Mouse (Mus musculus) intestine, embryonic 15.5 days (tissue): ENCODE measurements around the gene Ryr3. TPM values are rescaled to one million over a fixed set of nuclear protein-coding genes. Genes with fewer than 3 reads are reported as not detected.

Experiments
- ATAC-seq: fragments of 200-750 bp; cut with Nextera tagmentation; 2 replicates; pipeline ENCODE4 v1.8.0; 2017; ENCODE audit warnings: moderate TSS enrichment, moderate library complexity
- H3K27ac ChIP-seq: fragments of 300-500 bp; sonication (generic); 2 replicates; pipeline ENCODE4 v1.5.1; 2015; ENCODE audit warnings: mild to moderate bottlenecking, inconsistent platforms
- H3K27me3 ChIP-seq: fragments of 300-500 bp; sonication (generic); replicated peaks from 2 replicates; pipeline ENCODE4 v1.6.1; 2015; ENCODE audit warnings: inconsistent platforms
- H3K36me3 ChIP-seq: fragments of 300-500 bp; sonication (generic); 2 replicates; pipeline ENCODE4 v1.6.1; 2015; ENCODE audit warnings: inconsistent platforms
- H3K4me1 ChIP-seq: fragments of 300-500 bp; sonication (generic); replicated peaks from 2 replicates; pipeline ENCODE4 v1.6.1; 2015; ENCODE audit warnings: inconsistent platforms
- H3K4me2 ChIP-seq: fragments of 300-500 bp; sonication (generic); replicated peaks from 2 replicates; pipeline ENCODE4 v1.6.1; 2015; ENCODE audit warnings: mild to moderate bottlenecking, inconsistent platforms
- H3K4me3 ChIP-seq: fragments of 300-500 bp; sonication (generic); replicated peaks from 2 replicates; pipeline ENCODE4 v1.5.1; 2015; ENCODE audit warnings: inconsistent platforms
- H3K9ac ChIP-seq: fragments of 300-500 bp; sonication (generic); 2 replicates; pipeline ENCODE4 v1.6.1; 2015; ENCODE audit warnings: inconsistent platforms
- H3K9me3 ChIP-seq: fragments of 300-500 bp; sonication (generic); 2 replicates; pipeline ENCODE4 v1.6.1; 2016; ENCODE audit warnings: inconsistent platforms
- WGBS: fragments of 180-500 bp; shearing (Covaris S2); methylation state at CpG from one replicate; pipeline ENCODE4 v1.1.7; 2015; 5-methylcytosine and 5-hydroxymethylcytosine counted together
- polyA plus RNA-seq: library from polyadenylated mRNA; unstranded; fragments of >200 nt; fragmentation: Nextera tagmentation; extraction: Ambion mirVana; gene quantifications from 2 replicates; pipeline ENCODE4 v1.2.1, GENCODE M21; 2015

Gene Ryr3
- polyA plus RNA-seq, 1 experiment from 2014 or later = 1.5 TPM

DNA sequence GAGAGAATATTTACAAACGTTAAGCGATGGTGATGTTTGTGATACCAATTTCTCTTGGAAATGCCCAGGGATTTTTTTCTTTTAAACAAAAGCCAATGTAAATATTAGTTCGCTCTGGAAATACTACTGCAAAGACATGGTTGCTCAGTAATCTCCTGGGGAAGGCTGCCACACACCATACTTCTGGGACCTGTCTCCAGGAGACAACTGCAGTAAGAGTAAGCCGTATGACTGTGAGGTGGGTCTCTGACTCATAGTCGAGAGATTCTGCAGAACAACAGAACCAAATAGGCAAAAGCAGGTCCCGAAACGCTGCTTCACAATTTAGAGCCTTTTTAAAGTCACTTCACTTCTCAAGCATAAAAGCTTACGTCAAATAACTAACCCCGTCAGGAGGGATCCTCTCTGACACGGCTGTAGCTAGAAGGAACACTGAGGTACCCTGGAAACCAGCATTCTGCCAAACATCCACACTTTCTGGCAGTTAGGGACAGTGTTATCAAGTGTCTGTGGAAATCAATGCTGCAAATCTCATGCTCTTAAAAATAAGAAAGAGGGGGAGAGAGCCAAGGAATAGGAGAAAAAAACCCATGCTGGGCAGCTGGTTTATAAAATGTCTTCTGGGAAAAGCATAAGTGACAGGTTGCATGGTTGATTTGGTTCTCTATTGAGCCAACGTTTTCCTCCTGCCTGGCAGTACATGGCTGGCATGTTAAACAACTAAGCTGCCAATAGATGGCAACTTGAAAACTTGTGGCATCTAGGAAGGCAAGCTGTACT lies 207.7 kb downstream of the Ryr3 start:
- Histone ChIP-seq H3K27me3 (no peaks in the 10 kb centered on the region), H3K27ac (no peak overlapping the region), H3K9ac (no peak overlapping the region), H3K9me3 (no peaks in the 10 kb centered on the region), H3K4me1 (no peaks in the 10 kb centered on the region), H3K4me3 (no peak overlapping the region), H3K4me2 (no peak overlapping the region), H3K36me3 (no peaks in the 10 kb centered on the region)
- WGBS = 51% methylated on average over 11 of the region's 11 CpGs
- ATAC-seq = no peak

- Histone ChIP-seq H3K9ac (no peak overlapping the region), H3K27ac (no peak overlapping the region), H3K36me3 (no peaks in the 10 kb centered on the region), H3K4me2 (no peak overlapping the region), H3K4me3 (no peak overlapping the region), H3K27me3 (no peaks in the 10 kb centered on the region), H3K4me1 (no peaks in the 10 kb centered on the region), H3K9me3 (no peaks in the 10 kb centered on the region)
- ATAC-seq = no peak
- 84% methylated on average over 3 of the region's 3 CpGs for WGBS
Measured at GRCm38 (mm10) chr2:112998498-112998897, 218.4 kb downstream of the Ryr3 start.

GRCm38 (mm10) chr2:112982908-112983510 lies 233.9 kb downstream of the Ryr3 start:
- H3K4me1 ChIP-seq = no peaks in the 10 kb centered on the region
- no peak overlapping the region for H3K4me2 ChIP-seq
- H3K9ac ChIP-seq = no peak overlapping the region
- no peaks in the 10 kb centered on the region for H3K9me3 ChIP-seq
- WGBS = 56% methylated on average over 1 of the region's 1 CpGs
- no peak overlapping the region for H3K4me3 ChIP-seq
- ATAC-seq = no peak
- H3K27ac ChIP-seq = no peak overlapping the region
- no peaks in the 10 kb centered on the region for H3K36me3 ChIP-seq
- no peaks in the 10 kb centered on the region for H3K27me3 ChIP-seq

GRCm38 (mm10) chr2:112966807-112967625 lies 249.9 kb downstream of the Ryr3 start:
- Histone ChIP-seq H3K9me3 (no peaks in the 10 kb centered on the region), H3K9ac (no peak overlapping the region), H3K27ac (no peak overlapping the region), H3K4me2 (no peak overlapping the region), H3K4me3 (no peak overlapping the region), H3K4me1 (no peaks in the 10 kb centered on the region), H3K27me3 (no peaks in the 10 kb centered on the region), H3K36me3 (no peaks in the 10 kb centered on the region)
- WGBS = 79% methylated on average over 14 of the region's 14 CpGs
- no peak for ATAC-seq

GRCm38 (mm10) chr2:112948931-112949330 lies 268.0 kb downstream of the Ryr3 start:
- Histone ChIP-seq H3K9me3 (no peaks in the 10 kb centered on the region), H3K9ac (no peak overlapping the region), H3K4me1 (no peaks in the 10 kb centered on the region), H3K4me3 (no peak overlapping the region), H3K27ac (no peak overlapping the region), H3K4me2 (no peak overlapping the region), H3K27me3 (no peaks in the 10 kb centered on the region), H3K36me3 (no peaks in the 10 kb centered on the region)
- no peak for ATAC-seq
- WGBS = 80% methylated on average over 1 of the region's 1 CpGs

GRCm38 (mm10) chr2:112931776-112932175 lies 285.1 kb downstream of the Ryr3 start:
- no peak overlapping the region for H3K9ac ChIP-seq
- H3K9me3 ChIP-seq = no peaks in the 10 kb centered on the region
- ATAC-seq = no peak
- H3K4me1 ChIP-seq = no peaks in the 10 kb centered on the region
- H3K27ac ChIP-seq = no peak overlapping the region
- no peak overlapping the region for H3K4me3 ChIP-seq
- 42% methylated on average over 1 of the region's 1 CpGs for WGBS
- no peaks in the 10 kb centered on the region for H3K27me3 ChIP-seq
- no peak overlapping the region for H3K4me2 ChIP-seq
- H3K36me3 ChIP-seq = no peaks in the 10 kb centered on the region

DNA sequence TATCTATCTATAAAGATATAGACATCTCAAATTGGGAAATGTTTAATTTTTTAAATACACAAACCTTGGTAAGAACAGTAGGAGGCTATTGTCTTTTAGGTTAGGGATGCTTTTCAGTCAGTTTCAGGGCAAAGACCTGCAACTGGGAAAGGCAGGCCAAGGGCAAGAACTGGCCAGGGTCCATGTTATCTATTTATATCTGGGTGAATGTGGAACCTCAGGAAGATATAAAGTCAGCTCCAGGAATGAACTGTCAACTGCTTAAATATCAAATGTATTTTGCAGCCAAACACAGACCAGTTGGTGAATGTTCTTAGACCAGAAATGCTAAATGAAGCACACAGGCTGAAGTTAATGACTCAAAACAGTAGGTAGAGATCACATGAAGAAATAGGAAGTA lies 303.1 kb downstream of the Ryr3 start:
- no peak overlapping the region for H3K9ac ChIP-seq
- no peak overlapping the region for H3K4me3 ChIP-seq
- H3K9me3 ChIP-seq = no peaks in the 10 kb centered on the region
- no peaks in the 10 kb centered on the region for H3K36me3 ChIP-seq
- H3K27me3 ChIP-seq = no peaks in the 10 kb centered on the region
- ATAC-seq = no peak
- no peak overlapping the region for H3K27ac ChIP-seq
- H3K4me1 ChIP-seq = no peaks in the 10 kb centered on the region
- no peak overlapping the region for H3K4me2 ChIP-seq

GRCm38 (mm10) chr2:112912611-112913010 lies 304.3 kb downstream of the Ryr3 start:
- no peak overlapping the region for H3K9ac ChIP-seq
- H3K9me3 ChIP-seq = no peaks in the 10 kb centered on the region
- no peak for ATAC-seq
- no peaks in the 10 kb centered on the region for H3K4me1 ChIP-seq
- H3K4me2 ChIP-seq = no peak overlapping the region
- no peak overlapping the region for H3K4me3 ChIP-seq
- H3K27me3 ChIP-seq = no peaks in the 10 kb centered on the region
- H3K27ac ChIP-seq = no peak overlapping the region
- no peaks in the 10 kb centered on the region for H3K36me3 ChIP-seq

DNA sequence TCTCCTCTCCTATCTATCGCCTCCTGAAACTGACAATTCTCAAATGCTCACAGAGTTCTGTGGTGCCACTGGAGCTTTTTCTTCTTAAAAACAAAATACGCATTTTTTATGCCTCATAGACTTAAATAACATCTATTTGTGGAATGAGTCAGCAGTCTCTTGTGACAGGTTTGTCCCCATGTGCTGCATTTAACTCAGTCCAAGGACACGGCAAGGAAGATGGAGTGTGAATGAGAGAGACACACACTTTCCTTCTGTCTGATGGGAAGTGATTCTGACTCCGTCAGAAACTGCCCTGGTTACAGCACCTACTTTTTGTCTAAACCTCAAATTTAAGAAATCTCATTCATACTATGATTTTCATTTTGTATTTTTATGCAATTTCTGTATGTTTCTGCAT lies 306.3 kb downstream of the Ryr3 start:
- Histone ChIP-seq H3K9me3 (no peaks in the 10 kb centered on the region), H3K9ac (no peak overlapping the region), H3K4me2 (no peak overlapping the region), H3K36me3 (no peaks in the 10 kb centered on the region), H3K4me3 (no peak overlapping the region), H3K27me3 (no peaks in the 10 kb centered on the region), H3K27ac (no peak overlapping the region), H3K4me1 (no peaks in the 10 kb centered on the region)
- ATAC-seq = no peak
- WGBS = 83% methylated on average over 4 of the region's 4 CpGs

GRCm38 (mm10) chr2:112909142-112909541 lies 307.8 kb downstream of the Ryr3 start:
- Histone ChIP-seq H3K27ac (no peak overlapping the region), H3K36me3 (no peaks in the 10 kb centered on the region), H3K27me3 (no peaks in the 10 kb centered on the region), H3K4me1 (no peaks in the 10 kb centered on the region), H3K4me2 (no peak overlapping the region), H3K9ac (no peak overlapping the region), H3K9me3 (no peaks in the 10 kb centered on the region), H3K4me3 (no peak overlapping the region)
- WGBS = 77% methylated on average over 4 of the region's 4 CpGs
- ATAC-seq = no peak

DNA sequence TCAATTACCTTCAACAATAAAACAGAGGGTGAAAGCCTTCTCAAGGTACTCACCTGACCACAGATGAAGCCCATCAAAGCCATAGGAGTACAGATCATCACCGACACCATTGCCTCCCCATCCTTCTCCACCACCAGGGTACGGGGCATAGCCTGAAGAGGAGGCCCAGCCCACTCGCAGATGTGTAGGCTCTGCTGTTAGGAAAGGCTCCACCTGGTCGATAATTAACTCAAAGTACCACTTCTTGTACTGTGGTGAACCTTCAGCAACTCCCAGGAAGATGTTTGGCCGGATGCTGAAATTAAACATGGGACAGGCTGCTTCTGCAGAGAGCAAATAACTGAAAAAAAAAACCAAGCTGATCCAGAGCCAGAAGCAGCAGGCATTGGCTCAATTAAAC lies 316.1 kb downstream of the Ryr3 start:
- H3K4me2 ChIP-seq = no peak overlapping the region
- H3K27ac ChIP-seq = no peak overlapping the region
- H3K27me3 ChIP-seq = no peaks in the 10 kb centered on the region
- ATAC-seq = no peak
- no peaks in the 10 kb centered on the region for H3K4me1 ChIP-seq
- no peak overlapping the region for H3K4me3 ChIP-seq
- H3K9ac ChIP-seq = no peak overlapping the region
- 62% methylated on average over 5 of the region's 5 CpGs for WGBS
- H3K36me3 ChIP-seq = no peaks in the 10 kb centered on the region
- no peaks in the 10 kb centered on the region for H3K9me3 ChIP-seq

- Histone ChIP-seq H3K27me3 (no peaks in the 10 kb centered on the region), H3K9me3 (no peaks in the 10 kb centered on the region), H3K4me1 (no peaks in the 10 kb centered on the region), H3K9ac (no peak overlapping the region), H3K4me3 (no peak overlapping the region), H3K27ac (no peak overlapping the region), H3K4me2 (no peak overlapping the region), H3K36me3 (no peaks in the 10 kb centered on the region)
- 72% methylated on average over 4 of the region's 4 CpGs for WGBS
- no peak for ATAC-seq
Measured at GRCm38 (mm10) chr2:112884456-112885114, 332.3 kb downstream of the Ryr3 start.
